Mouse (Mus musculus) left cerebral cortex, postnatal 36 days (tissue): ENCODE results near the gene Ptk6. TPM values are rescaled to one million over a fixed set of nuclear protein-coding genes. Genes with fewer than 3 reads are reported as not detected.

Experiments used
- DNase-seq, 2 experiments: peaks; one replicate each; pipeline ENCODE4 v3.0.0; 2021 to 2022; ENCODE audit warnings: low spot score in 2 of 2, mixed read lengths in 1 of 2
- intact Hi-C: fragments of 180-260 bp; cut with DNase I; formaldehyde crosslinking; loops from one replicate; pipeline ENCODE4 v1.15.1; 2025
- total RNA-seq, 2 experiments: library from RNA; stranded (reverse); gene quantifications; 2 replicates each; pipeline ENCODE4 v1.2.3; 2021

The Ptk6 gene
- total RNA-seq, 2 experiments from 2014 or later: not detected

DNA sequence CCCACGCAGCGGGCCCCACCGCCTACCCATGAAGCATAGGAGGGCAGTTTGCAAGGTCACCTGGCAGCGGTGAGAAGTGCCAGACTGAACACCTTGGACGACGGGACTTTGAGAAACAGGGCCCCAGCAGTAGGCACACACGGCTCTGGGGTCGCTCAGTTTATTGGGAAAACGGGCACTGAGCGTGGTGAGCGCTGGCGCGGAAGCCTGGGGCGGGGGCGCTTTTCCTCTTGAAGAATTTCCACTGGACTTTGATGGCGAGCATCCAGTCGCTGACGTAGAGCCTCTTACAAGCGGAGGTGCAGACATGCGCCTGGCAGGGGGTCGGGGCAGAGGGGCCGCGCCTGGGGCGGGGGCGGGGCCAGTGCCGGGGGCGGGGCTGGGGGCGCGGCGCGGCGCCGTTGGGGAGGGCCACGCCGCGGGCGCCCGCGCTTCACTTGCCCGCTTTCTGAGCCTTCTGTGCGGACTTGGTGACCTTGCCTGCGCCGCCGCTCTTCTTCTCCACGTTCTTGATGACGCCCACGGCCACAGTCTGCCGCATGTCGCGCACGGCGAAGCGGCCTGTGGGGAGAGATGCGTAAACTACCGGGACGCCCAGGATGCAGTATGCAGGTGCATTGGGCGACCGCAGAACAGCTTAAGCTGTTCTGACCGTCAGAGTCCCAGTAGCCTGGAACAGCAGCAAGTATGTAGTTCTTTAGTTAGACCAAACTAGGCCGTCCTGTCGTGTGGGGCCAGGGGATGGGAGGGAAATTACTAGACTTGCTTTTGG, 54.9 kb downstream of the Ptk6 start:
- peak; percentile 57 to 59 for DNase-seq
- intact Hi-C loops: no loop called here

DNA sequence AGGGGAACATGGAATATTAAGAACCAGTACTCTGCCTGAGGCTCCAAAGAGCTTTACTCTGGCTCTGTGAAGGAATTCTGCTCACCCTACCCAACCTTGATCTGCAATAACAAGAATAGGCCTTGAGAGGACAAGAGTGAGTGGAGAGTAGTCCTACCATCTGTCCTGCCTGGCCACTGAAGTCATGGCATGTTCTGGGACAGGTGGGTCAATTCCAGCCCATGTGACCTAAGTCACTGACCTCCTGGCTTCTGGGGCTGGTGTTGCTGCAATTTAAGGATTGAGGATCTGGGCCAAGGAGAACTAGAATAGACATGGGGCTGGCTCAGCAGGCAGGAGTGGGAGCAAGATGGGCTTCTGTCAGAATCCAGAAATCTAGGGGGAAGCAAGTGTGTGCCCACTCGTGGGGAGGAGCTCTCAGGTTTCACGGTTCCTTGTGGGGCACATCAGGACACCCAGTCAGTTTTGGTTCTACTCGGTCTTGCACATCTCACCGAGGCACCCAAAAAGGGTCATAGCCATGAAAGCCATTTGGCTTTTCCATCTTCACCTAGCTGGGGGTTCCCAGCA, 55.5 kb downstream of the Ptk6 start:
- peak in 1 of 2 experiments; percentile 30 for DNase-seq
- intact Hi-C loops: no loop called here

DNA sequence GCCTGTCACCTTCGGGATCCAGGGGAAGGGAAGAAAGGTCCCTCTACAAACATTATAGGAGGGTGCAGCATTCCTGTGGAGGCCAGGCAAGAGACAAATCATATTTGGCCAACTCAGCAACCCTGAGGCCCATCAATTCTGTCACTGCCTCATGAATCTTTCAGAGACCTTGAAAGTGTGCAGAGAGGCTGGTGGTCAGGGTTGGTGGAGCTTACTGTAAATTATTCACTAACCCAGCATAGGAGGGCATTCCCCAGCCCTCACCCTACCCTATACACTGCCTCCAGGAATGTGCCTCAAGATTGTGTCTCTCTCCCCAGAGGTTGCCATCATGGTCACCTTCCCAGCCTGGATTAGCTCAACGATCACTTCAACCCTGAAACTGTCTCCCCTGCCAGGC, 57.9 kb downstream of the Ptk6 start:
- intact Hi-C loops: no loop called here
- peak in 1 of 2 experiments; percentile 5 for DNase-seq

Other genes with a start within 250 kb of the Ptk6 start
- gene Nkain4, start 248.1 kb downstream of the Ptk6 start, total RNA-seq: 10 to 100 TPM; 35.9 to 45.2 TPM
- gene Arfgap1, start 235.6 kb downstream of the Ptk6 start, total RNA-seq: 100 to 1,000 TPM; 141 to 151 TPM
- gene Col20a1, start 216.3 kb downstream of the Ptk6 start, total RNA-seq: 1 to 10 TPM; 1.3 to 2.1 TPM
- 10 to 100 TPM; 36.3 to 45.4 TPM for gene Chrna4, start 159.2 kb downstream of the Ptk6 start, total RNA-seq
- 100 to 1,000 TPM; 225 to 264 TPM for gene Kcnq2, start 67.5 kb downstream of the Ptk6 start, total RNA-seq
- 1,000 to 10,000 TPM; 1,312 to 1,553 TPM for gene Eef1a2, start 45.8 kb downstream of the Ptk6 start, total RNA-seq
- 10 to 100 TPM; 88.3 to 97.9 TPM for gene Ppdpf, start 15.5 kb downstream of the Ptk6 start, total RNA-seq
- gene Srms, start 10.4 kb upstream of the Ptk6 start, total RNA-seq: under 1 TPM; 0.25 to 0.50 TPM
- gene Fndc11, start 17.2 kb upstream of the Ptk6 start, total RNA-seq: not detected
- gene Helz2, start 39.2 kb upstream of the Ptk6 start, total RNA-seq: 1 to 10 TPM; 1.7 to 3.6 TPM
- 10 to 100 TPM; 20.1 to 23.4 TPM for gene Gmeb2, start 85.2 kb upstream of the Ptk6 start, total RNA-seq
- gene Stmn3, start 111.7 kb upstream of the Ptk6 start, total RNA-seq: 100 to 1,000 TPM; 592 to 722 TPM
- gene Rtel1, start 117.0 kb upstream of the Ptk6 start, total RNA-seq: 10 to 100 TPM; 28.2 to 41.8 TPM
- 10 to 100 TPM; 50.3 to 84.9 TPM for gene Zgpat, start 162.1 kb upstream of the Ptk6 start, total RNA-seq
- 10 to 100 TPM; 38.5 to 45.4 TPM for gene Arfrp1, start 162.6 kb upstream of the Ptk6 start, total RNA-seq
- gene Lime1, start 177.3 kb upstream of the Ptk6 start, total RNA-seq: 10 to 100 TPM; 30.5 to 48.6 TPM